Mouse (Mus musculus) thymus, adult 18-20 months (tissue): ENCODE data around the gene Gm19410.

Source experiments
- DNase-seq, 2 experiments: peaks; one replicate each; pipeline ENCODE4 v3.0.0; 2022; ENCODE audit warnings: mixed read lengths in 2 of 2

Gm19410 gene

DNA sequence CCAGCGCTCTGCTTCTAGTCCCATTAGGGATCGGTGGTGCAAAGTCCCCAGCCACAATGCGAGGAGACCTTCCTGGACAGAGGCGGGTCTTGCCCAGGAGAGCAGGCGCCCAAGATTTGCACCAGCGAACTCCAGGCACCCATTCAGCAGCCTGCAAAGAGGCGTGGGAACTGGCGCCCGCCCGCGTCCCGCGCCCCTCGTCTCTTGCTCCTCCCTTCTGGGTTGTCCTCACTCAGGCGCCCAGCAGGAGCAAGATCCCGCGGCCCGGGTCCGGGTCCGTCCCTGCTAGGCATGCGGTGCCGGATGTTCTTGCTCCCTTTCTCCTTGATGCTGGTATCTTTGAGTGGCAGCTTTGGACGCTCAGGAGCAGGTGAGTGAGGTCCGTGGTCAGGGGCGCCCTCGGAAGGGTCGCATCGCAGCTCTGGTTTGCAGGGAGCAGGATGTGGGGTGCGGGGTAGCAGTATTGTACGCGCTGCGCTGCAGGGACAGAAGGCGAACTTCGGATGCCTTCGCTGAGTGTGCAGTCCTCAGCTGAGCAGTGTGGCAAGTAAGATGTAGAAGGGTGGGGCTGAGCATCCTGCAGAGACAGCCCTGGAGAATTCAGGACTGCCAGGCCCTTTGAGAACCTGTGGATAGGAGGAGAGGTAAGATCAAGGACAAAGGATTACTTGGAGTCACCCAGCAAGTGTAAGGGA, at the start of gene Gm19410:
Gene Gm19410, plus strand, starts transcription at position 292 of the 695 bp plus-strand sequence.
- no peak for DNase-seq

- no peak for DNase-seq
Measured at GRCm38 (mm10) chr8:35730776-35731175, 34.8 kb upstream of the Gm19410 start.

GRCm38 (mm10) chr8:35735438-35735837, 30.2 kb upstream of the Gm19410 start:
- no peak for DNase-seq

DNA sequence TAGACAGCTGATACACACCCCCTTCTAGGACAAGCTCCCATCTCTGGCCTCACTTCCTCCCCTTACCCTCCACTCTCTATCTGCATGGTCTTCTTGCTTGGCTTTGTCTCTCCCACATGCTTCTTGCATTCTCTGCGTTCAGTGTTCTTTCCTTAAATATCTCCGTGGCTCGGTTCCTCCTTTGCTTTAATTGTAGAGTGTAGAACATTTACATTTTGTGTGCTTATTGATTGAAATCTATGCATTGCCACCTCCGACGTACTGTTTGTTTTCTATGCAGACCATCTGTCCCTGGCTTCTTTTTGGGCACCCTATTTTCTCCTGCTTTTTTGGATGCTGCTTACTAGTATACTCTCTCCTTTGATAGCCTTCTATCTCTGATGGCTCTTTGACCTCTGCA, 9.4 kb upstream of the Gm19410 start:
- no peak for DNase-seq

GRCm38 (mm10) chr8:35765020-35765419, 570 bp upstream of the Gm19410 start:
- DNase-seq: no peak

GRCm38 (mm10) chr8:35773508-35773907, 7.9 kb downstream of the Gm19410 start:
- no peak for DNase-seq
